Mouse (Mus musculus) R1 (cell line): ENCODE measurements around the gene Gfod1.

Source experiments
- DNase-seq: peaks from one replicate; pipeline ENCODE4 v3.0.0-alpha.2; 2018; ENCODE audit warnings: low read depth, low spot score

Gene Gfod1

DNA sequence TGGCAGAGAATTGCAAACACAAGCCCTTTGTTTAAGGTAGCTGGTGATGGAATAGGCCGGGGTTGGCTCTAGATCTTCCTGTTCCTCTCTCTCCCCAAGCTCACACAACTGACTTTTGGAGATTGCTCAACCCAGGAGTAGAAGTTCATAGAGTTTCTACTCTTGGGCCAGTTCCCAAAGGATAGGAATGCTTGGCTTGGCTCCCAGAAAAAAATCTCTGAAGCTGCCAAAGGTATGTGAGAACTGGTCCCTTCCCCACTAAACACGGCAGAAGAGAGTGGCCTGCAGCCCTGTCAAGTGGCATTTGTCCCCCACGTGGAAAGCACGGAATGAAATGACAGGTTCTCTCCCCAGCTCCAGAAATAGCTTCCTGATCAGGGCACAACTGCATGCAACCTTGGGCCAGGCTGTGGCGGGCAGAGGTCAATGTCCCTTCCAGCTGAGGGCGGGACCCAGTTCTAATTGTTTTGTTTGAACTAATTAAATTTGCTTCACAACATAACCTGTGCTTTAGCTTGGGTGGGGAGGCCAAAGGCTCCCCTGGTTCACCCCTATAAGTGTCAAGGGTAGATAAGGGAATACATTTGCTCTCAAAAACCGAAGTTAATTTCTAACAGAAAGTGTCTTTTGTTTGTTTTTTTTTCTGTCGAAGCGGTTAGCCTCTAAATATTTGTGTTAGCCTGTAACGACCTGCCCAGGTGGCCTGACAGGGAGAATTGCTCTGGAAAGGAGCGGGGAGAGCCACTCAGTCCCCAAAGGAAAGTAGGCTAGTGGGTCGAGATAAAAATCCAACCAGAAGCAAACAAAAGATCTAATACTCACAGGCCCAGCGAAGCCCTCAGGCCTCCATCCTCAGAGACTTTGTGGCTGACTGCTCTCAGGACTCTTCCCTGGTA is 71.8 kb downstream of the Gfod1 start:
- DNase-seq: peak; percentile 47

DNA sequence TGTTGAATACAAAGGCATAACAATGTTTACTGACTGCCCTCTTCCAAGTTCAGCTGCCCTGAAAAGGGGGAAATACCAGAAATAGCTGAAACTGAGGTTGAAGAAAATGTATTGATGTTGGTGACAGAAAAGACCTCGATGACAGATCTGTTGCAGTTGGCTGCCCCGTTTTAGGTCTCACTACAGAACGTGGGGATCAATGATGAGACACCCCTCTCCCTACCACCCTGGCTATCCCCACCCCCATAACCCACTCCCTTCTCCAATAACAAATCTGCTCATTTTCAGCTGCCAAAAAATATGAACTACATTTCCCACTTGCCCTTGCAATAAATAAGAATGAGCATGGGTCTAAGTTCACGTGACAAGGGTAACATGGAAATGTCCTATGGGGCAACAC is 73.1 kb downstream of the Gfod1 start:
- DNase-seq: no peak

DNA sequence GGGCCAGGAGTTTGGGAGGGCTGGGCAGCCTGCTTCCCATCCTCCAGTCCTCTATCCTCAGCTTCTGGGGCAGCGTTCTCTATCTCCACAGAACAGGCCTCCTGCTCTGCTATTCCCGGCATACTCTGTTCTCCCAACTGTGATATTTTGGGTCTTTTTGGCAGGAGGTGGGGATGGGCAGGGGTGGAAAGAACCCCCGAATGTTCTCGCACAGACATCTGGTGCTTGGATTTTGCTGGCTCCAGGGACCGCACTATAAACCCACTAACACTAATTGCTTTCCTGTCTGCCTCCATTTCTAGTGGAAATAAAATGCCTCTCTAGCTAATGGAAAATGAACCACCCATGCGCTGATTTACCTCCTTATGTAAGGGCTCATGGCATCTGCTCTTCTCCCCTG is 73.7 kb downstream of the Gfod1 start:
- DNase-seq: no peak

DNA sequence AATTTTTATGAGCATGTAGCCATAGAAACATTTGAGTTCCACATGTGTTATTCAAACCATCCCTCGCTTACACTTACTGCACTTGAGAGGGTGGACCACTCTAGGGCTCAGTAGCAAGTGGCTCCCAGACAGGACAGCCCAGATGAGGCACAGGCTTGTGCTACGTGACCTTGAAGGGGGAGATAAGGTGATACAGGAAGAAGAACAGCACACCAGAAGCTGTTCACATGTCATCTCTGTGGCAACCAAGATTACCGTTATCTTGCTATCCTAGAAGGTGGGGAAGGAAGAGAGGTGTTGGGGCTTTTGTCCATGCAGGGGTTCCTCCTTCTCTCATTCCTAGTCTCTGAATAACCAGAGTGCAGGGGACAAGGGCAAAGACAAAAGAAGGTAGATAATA is 74.2 kb downstream of the Gfod1 start:
- no peak for DNase-seq

DNA sequence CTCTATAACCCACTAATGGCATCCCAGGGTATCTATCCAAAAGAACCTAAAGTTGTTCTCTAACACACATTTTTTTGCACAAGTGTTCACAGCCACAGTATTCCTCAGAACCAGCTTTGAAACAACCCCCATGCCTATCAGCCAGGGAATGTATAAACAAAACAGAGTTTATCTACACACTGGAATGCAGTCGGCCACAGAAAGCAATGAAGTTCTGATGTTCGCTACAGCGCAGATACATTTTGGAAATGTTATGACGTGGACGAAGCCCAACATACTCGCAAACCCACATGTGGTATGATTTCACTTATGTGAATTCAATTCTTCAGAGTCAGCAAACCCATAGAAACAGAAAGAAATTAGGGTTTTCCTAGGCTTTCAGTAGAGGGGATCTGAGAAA is 75.8 kb downstream of the Gfod1 start:
- no peak for DNase-seq

DNA sequence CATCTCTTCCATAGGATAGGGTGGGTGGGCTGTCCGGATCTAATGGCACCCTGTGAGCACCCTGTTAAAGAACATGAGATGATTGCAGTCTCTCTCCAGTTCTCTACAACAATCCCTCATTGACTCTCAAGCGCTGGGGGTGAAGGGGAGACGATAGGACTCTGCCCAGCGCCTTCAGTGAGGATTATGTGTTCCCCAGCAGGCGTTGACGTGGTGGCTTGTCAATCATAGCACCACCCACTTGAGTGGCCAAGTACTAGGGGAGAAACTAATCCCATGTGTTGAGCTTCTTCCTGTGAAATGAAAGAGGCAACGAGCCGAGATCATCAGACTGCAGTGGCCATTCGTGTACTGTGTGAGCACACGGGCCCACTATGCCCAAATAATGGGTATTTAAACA is 77.9 kb downstream of the Gfod1 start:
- no peak for DNase-seq

DNA sequence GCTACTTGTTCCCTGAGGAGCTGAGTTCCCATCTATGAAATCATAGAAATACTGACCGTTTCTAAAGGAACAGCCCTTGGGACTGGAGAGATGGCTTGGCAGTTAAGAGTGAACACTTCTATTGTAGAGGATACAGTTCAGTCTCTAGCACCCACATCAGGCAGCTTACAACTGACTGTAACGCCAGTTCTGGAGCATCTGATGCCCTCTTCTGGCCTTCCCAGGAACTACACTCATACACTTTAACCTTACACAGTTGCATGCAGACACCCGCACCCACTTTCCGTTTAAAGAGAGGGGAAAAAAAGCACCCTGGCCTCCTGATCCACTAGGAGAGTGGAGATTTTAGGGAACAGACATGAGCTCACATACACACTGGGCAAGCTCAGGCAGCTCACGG is 78.8 kb downstream of the Gfod1 start:
- DNase-seq: peak; percentile 54

- DNase-seq: no peak
These were observed 81.9 kb downstream of the Gfod1 start for GRCm38 (mm10) chr13:43222084-43222483.

DNA sequence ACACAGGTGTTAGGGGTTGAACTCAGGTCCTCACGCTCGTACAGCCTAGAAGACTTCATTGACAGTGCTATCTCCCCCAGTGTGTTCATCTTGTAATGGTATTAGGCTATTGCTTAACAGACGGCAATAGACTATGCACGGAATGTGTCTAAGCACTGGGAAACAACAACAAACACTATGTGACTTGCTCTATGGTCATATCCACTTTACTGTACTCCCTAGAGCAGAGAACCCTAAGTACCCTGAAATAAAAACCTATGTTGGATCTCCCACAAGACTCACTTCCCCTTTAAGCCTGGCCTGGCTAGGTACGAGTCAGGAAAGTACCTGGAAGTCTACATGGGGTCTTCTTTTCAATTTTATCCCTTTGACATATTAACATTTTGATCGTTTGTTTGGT is 82.7 kb downstream of the Gfod1 start:
- no peak for DNase-seq

DNA sequence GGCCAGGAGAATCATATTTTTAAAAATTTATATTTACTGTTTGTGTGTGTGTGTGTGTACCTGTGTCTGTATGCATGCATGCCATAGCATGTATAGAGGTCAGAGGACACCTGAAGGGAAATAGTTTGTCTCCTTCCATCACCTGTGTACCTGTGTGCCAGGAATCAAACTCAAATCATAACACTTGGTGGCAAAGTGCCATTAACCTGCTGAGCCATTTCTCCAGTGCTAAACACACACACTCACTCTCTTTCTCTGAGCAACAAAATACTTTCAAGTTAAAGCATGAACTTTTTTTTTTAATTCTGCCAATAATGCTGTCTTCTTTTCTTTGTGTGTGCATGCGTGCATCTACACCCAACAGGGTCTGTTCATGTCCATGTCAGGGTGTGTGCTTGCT is 83.3 kb downstream of the Gfod1 start:
- no peak for DNase-seq

DNA sequence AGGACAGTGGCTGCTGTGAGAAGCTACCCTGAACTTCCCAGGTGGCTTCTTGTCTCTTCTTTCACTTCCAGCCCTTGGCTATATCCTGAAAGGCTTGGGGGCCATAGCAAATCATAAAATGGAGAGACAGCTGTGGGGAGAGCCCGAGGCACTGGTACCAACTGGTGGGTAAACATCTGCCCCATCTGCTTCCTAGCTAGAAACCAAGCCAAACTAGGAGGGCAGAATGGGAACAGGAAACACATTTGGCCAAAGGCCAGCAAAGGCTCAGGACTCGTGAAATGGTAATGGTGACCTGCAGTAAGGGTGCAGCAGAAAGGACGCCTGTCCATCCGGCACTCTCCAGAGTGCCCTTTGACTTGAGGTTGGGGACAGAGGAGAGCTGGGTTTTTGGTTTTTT is 85.2 kb downstream of the Gfod1 start:
- DNase-seq: no peak

DNA sequence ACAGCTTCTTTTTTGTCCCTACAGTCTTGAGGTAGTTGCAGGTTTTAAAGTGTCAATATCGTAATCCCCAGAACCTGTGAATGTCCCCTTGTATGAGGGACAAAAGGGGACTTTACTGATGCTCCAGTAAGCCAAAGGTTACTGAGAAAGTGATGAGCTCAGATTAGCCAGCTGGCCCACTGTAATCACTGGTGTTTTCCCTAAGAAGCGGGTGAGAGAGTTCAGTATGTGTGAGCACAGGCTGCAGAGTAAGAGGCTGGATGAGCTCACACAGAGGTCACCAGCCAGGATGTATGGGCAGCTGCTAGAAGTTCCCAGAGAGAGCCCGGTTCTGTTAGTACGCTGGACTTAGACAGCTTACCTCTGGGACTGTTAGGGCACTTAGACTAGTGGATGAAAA is 85.7 kb downstream of the Gfod1 start:
- no peak for DNase-seq

DNA sequence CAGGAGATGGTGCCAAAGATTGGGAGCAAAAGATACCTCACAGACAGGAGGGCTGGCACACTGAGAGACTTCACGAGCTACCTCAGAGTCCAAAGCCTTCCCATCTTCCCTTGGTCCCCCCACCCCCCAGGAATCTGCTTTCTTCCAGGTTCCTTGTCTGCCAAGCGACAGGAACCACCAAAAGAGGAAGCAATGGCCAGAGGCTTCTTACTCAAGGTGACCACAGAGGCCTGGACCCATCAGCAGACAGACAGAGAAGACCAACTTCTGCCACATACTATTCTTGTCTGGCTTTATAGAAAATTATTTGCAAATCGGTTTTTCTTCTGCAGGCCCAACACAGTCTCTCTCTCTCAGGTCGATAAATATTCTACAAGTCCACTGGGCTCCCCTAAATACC is 86.3 kb downstream of the Gfod1 start:
- DNase-seq: no peak

DNA sequence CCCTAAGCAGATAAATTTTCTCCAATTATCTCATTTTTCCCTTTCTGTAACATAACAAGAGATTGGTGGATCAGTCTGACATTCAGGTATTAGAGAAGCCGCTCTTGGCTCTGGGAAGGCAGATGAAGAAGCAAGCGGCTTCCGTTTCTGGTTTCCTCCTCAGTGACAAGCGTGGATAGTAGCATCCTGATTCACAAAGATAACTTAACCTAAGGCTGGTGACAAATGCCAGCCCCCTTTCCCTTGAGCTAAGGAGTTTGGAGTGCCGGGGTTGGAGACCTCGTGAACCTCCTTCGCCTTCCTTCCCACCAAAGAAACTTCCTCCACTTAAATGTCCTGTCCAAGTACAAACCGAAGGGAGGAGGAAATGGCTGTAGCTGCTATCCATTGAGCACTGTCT is 86.9 kb downstream of the Gfod1 start:
- DNase-seq: no peak

- DNase-seq: no peak
These were observed 87.8 kb downstream of the Gfod1 start for GRCm38 (mm10) chr13:43215994-43216706.

- DNase-seq: peak; percentile 95
These were observed 88.6 kb downstream of the Gfod1 start for GRCm38 (mm10) chr13:43215144-43215993.

- DNase-seq: no peak
These were observed 91.6 kb downstream of the Gfod1 start for GRCm38 (mm10) chr13:43212338-43212737.

GRCm38 (mm10) chr13:43210956-43211355 is 93.0 kb downstream of the Gfod1 start:
- no peak for DNase-seq

DNA sequence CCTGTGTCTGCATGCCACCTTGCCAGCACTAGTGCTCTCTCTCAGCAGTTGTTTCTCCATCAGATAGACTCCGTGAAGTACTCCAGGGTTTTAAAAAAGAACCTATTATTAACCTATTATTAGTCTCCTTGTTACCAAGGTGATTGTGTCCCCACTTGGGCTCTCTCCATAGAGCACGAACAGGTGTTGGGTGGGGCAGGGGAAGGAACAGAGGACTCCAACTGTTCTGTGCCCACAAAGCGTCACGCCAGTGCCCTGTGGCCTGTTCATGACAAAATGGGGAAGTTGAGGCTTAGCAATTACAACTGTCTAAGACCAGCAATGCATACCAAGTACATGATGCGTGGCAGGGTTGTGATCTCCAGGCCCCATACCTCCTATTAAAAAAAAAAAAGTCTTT is 94.4 kb downstream of the Gfod1 start:
- DNase-seq: no peak

- DNase-seq: no peak
These were observed 95.0 kb downstream of the Gfod1 start for GRCm38 (mm10) chr13:43208914-43209439.

DNA sequence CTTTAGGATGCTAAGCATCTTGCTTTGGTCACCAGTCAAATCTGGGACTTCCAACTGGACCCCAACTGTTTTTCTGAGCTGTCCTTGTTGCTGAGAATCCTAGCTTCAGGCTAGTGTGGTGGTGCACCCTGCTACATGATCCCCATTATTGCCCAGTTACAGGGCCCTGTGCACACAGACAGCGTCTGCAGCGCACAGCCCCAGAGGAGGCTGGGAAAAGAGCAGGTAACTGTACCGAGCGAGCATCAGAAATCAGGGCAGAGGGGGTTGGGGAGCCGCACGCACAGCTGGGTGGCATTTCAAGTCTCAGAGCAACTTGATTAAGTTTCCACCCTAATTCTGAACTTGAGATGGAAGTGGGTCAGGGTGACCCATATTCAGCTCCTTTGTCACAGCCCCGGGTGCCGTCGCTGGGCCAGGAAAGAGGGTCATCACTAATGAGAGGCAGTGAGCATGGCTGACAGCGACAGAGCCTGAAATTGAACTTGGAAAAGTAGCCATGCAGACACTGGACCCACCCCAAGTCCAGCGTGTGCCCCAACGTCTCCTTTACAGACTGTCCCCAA is 97.8 kb downstream of the Gfod1 start:
- no peak for DNase-seq

GRCm38 (mm10) chr13:43203641-43204040 is 100.3 kb downstream of the Gfod1 start:
- no peak for DNase-seq
